14 mouse cellular contexts compared by ENCODE assay signal in genomic region chr12:103157129-103157910, GRCm38 (mm10).
DNase-seq lines count a peak whose midpoint lies in the region; ATAC-seq lines count a peak whose summit lies in the region.
"Had no signal": no experiment of that assay in that cellular context is flagged by ENCODE, and none has a peak within 500 bp of the region (broad histone marks: within the 10 kb centered on the region; RNA-seq: fewer than 3 reads in every experiment).

No protein-coding gene starts in this region.

- WGBS in forebrain, embryonic 14.5 days = 33% methylated on average over 18 of the region's 18 CpGs
- 44% methylated on average over 18 of the region's 18 CpGs for WGBS in midbrain, embryonic 14.5 days

- peaks cover 2% of the 10 kb centered on the region; the same call in 1 of the 2 replicates for H3K36me3 ChIP-seq in forebrain, embryonic 14.5 days (ENCODE audit: control insufficient read depth, insufficient read depth, low read length)
- peaks cover 24% of the 10 kb centered on the region; the same call in 1 of the 2 replicates for H3K36me3 ChIP-seq in midbrain, embryonic 14.5 days (ENCODE audit: control insufficient read depth, insufficient read depth, low read length)
- H3K36me3 ChIP-seq: intestine, embryonic 15.5 days; lung, embryonic 15.5 days had no signal

- H3K27ac ChIP-seq in forebrain, embryonic 14.5 days (ENCODE audit: low read depth, low read length) = no peak overlapping the region
- H3K27ac ChIP-seq in midbrain, embryonic 14.5 days (replicated peaks; ENCODE audit: low read depth, low read length) = 0 out of 2 replicates have a peak overlapping the region, but pooled peaks have one; percentile 32
- H3K27ac ChIP-seq: intestine, embryonic 15.5 days; lung, embryonic 15.5 days had no signal

- no peak overlapping the region; the same call in 1 of the 2 replicates for H3K9ac ChIP-seq in forebrain, embryonic 14.5 days (ENCODE audit: low read length)
- H3K9ac ChIP-seq in midbrain, embryonic 14.5 days (replicated peaks; ENCODE audit: low read length) = no peak overlapping the region
- H3K9ac ChIP-seq: intestine, embryonic 15.5 days; lung, embryonic 15.5 days had no signal

- no peak overlapping the region for H3K4me2 ChIP-seq in forebrain, embryonic 14.5 days (ENCODE audit: low read length)
- no peak overlapping the region for H3K4me2 ChIP-seq in midbrain, embryonic 14.5 days (ENCODE audit: low read length)
- H3K4me2 ChIP-seq: intestine, embryonic 15.5 days; lung, embryonic 15.5 days had no signal

- ATAC-seq in forebrain, embryonic 14.5 days = peak; percentile 83
- no peak for ATAC-seq in midbrain, embryonic 14.5 days (ENCODE audit: low FRiP score, low TSS enrichment)
- ATAC-seq: intestine, embryonic 15.5 days had no signal

- DNase-seq in MN1 (ENCODE audit: low spot score) = peak; percentile 37
- DNase-seq in brain, adult 2 months (ENCODE audit: low read depth, low spot score) = peak; percentile 75
- peak; percentile 84 for DNase-seq in forebrain, embryonic 14.5 days (ENCODE audit: low spot score)
- peak; percentile 39 for DNase-seq in midbrain, embryonic 14.5 days
- DNase-seq in spleen, adult 18-20 months = no peak
- no peak for DNase-seq in right cerebral cortex, postnatal 14 days
- no peak for DNase-seq in right cerebral cortex, postnatal 10 days (ENCODE audit: low spot score in 2 of 2)
- no peak for DNase-seq in cerebellum, postnatal 10 days
- DNase-seq: adrenal gland, adult 8-10 months; cerebellum, adult 11 months; gastrocnemius, postnatal 14 days; liver had no signal

- H3K27me3 ChIP-seq in forebrain, embryonic 14.5 days (replicated peaks; ENCODE audit: control insufficient read depth, insufficient read depth, low read length) = no peaks in the 10 kb centered on the region
- no peaks in the 10 kb centered on the region for H3K27me3 ChIP-seq in midbrain, embryonic 14.5 days (ENCODE audit: control insufficient read depth, insufficient read depth, low read length)
- H3K27me3 ChIP-seq: intestine, embryonic 15.5 days; lung, embryonic 15.5 days had no signal

- no peaks in the 10 kb centered on the region for H3K9me3 ChIP-seq in forebrain, embryonic 14.5 days (replicated peaks; ENCODE audit: control insufficient read depth, low read length)
- H3K9me3 ChIP-seq in midbrain, embryonic 14.5 days (ENCODE audit: control insufficient read depth, low read length) = no peaks in the 10 kb centered on the region
- H3K9me3 ChIP-seq: intestine, embryonic 15.5 days; lung, embryonic 15.5 days had no signal

- no peak overlapping the region for H3K4me3 ChIP-seq in forebrain, embryonic 14.5 days (ENCODE audit: low read depth, low read length)
- H3K4me3 ChIP-seq in midbrain, embryonic 14.5 days (replicated peaks; ENCODE audit: low read depth, low read length) = no peak overlapping the region
- H3K4me3 ChIP-seq: intestine, embryonic 15.5 days; lung, embryonic 15.5 days had no signal

- H3K4me1 ChIP-seq in forebrain, embryonic 14.5 days (ENCODE audit: control insufficient read depth, insufficient read depth, low read length) = peaks cover 9% of the 10 kb centered on the region
- 0 out of 2 replicates have a peak, but pooled peaks cover 5% of the 10 kb centered on the region for H3K4me1 ChIP-seq in midbrain, embryonic 14.5 days (ENCODE audit: control insufficient read depth, insufficient read depth, low read length)
- H3K4me1 ChIP-seq: intestine, embryonic 15.5 days; lung, embryonic 15.5 days had no signal

Comparison
In these comparisons a context has a peak if more than half of its experiments do, and no peak if none do; other contexts are left out.
1. DNase-seq: peak in MN1 (single experiment), brain, adult 2 months (single experiment), forebrain, embryonic 14.5 days (single experiment) and midbrain, embryonic 14.5 days (single experiment); none in spleen, adult 18-20 months (0 of 2), right cerebral cortex, postnatal 14 days (single experiment), right cerebral cortex, postnatal 10 days (0 of 2) and cerebellum, postnatal 10 days (0 of 2).